12 mouse cellular contexts compared by ENCODE assay signal in the genomic region with DNA sequence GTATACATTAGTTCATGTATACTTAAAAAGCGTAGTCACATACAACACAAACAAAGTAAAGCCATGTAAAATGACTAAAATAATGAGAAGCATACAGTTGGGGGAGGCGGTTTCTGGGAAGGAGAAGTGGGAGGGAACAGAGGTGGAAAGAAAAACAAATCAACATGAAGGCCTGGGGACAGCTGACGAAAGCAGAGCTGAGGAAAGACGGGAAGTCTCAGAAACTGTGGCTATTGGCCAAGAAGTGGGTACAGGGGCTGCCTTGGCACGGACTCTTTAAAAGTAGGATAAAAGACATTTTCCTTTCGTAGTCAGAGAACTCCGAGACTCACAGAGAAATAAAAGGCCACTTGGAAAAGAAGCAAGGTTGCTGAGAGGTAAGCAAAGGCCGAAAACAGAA. TPM values are rescaled to one million over a fixed set of nuclear protein-coding genes. Genes with fewer than 3 reads are reported as not detected.
DNase-seq lines count a peak whose midpoint lies in the region; ATAC-seq and TF ChIP-seq lines count a peak whose summit lies in the region.
"Had no signal": no experiment of that assay in that cellular context is flagged by ENCODE, and none has a peak within 500 bp of the region (broad histone marks: within the 10 kb centered on the region; RNA-seq: fewer than 3 reads in every experiment).

No protein-coding gene starts in this region.

- 52% methylated on average over 8 of the region's 8 CpGs for WGBS in kidney, postnatal 0 days
- WGBS in kidney, embryonic 15.5 days, result 55% methylated on average over 8 of the region's 8 CpGs
- WGBS in lung, postnatal 0 days, result 42% methylated on average over 8 of the region's 8 CpGs

- no peak overlapping the region for H3K4me3 ChIP-seq in kidney, postnatal 0 days (replicated peaks; ENCODE audit: low read depth, low read length)
- no peak overlapping the region for H3K4me3 ChIP-seq in kidney, embryonic 15.5 days (replicated peaks)
- no peak overlapping the region for H3K4me3 ChIP-seq in lung, postnatal 0 days (ENCODE audit: low read depth, low read length)
- H3K4me3 ChIP-seq: embryonic facial prominence, embryonic 12.5 days; hindbrain, embryonic 12.5 days had no signal

- H3K9me3 ChIP-seq in kidney, postnatal 0 days (replicated peaks; ENCODE audit: low read length), result no peaks in the 10 kb centered on the region
- H3K9me3 ChIP-seq in kidney, embryonic 15.5 days (replicated peaks), result 0 out of 2 replicates have a peak, but pooled peaks cover 2% of the 10 kb centered on the region
- no peaks in the 10 kb centered on the region for H3K9me3 ChIP-seq in lung, postnatal 0 days (ENCODE audit: low read length)
- H3K9me3 ChIP-seq: embryonic facial prominence, embryonic 12.5 days had no signal

- no peak overlapping the region for H3K9ac ChIP-seq in kidney, postnatal 0 days (ENCODE audit: low read depth, low read length)
- H3K9ac ChIP-seq in kidney, embryonic 15.5 days, result no peak overlapping the region
- H3K9ac ChIP-seq in lung, postnatal 0 days (replicated peaks; ENCODE audit: low read depth), result no peak overlapping the region
- H3K9ac ChIP-seq: embryonic facial prominence, embryonic 12.5 days; hindbrain, embryonic 12.5 days had no signal

- ATAC-seq in kidney, postnatal 0 days (replicated peaks; ENCODE audit: low FRiP score, low read depth), result no peak
- ATAC-seq in kidney, embryonic 15.5 days (replicated peaks; ENCODE audit: low FRiP score), result no peak
- ATAC-seq in lung, postnatal 0 days, result no peak

- TF ChIP-seq CTCF in kidney, postnatal 0 days (IDR thresholded peaks at IDR 0.05; ENCODE audit: low read depth), result no peak
- TF ChIP-seq CTCF in lung, postnatal 0 days (IDR thresholded peaks at IDR 0.05), result no peak

- no peak overlapping the region for H3K4me2 ChIP-seq in kidney, postnatal 0 days (ENCODE audit: low read length)
- H3K4me2 ChIP-seq in kidney, embryonic 15.5 days, result no peak overlapping the region
- no peak overlapping the region for H3K4me2 ChIP-seq in lung, postnatal 0 days (replicated peaks; ENCODE audit: low read depth, low read length)
- H3K4me2 ChIP-seq: embryonic facial prominence, embryonic 12.5 days; hindbrain, embryonic 12.5 days had no signal

- no peak overlapping the region for H3K27ac ChIP-seq in kidney, postnatal 0 days
- no peak overlapping the region for H3K27ac ChIP-seq in kidney, embryonic 15.5 days
- 0 out of 2 replicates have a peak overlapping the region, but pooled peaks have one; percentile 15 for H3K27ac ChIP-seq in lung, postnatal 0 days (ENCODE audit: low read length)
- H3K27ac ChIP-seq: embryonic facial prominence, embryonic 12.5 days; hindbrain, embryonic 12.5 days had no signal

- peak; percentile 59 for TF ChIP-seq EP300 in lung, postnatal 0 days (IDR thresholded peaks at IDR 0.05)

- DNase-seq in adrenal gland, adult (ENCODE audit: inconsistent age in 2 of 2, low spot score in 1 of 2), result peak; percentile 31 to 68
- no peak for DNase-seq in adrenal gland, postnatal 25 days
- peak; percentile 35 for DNase-seq in kidney, postnatal 0 days (ENCODE audit: low spot score)
- DNase-seq in heart, adult 9 months (ENCODE audit: low spot score in 2 of 2), result peak; percentile 53 to 58
- DNase-seq in lung, postnatal 0 days (ENCODE audit: low spot score), result peak; percentile 71
- no peak for DNase-seq in T-cell, adult 2 months (ENCODE audit: low spot score)
- DNase-seq in layer of hippocampus, adult 11-12 months (ENCODE audit: low spot score), result no peak
- DNase-seq: left cerebral cortex, postnatal 4 days; thymus, adult 2 months had no signal

- H3K27me3 ChIP-seq in kidney, postnatal 0 days (ENCODE audit: insufficient read depth, low read length), result no peaks in the 10 kb centered on the region
- no peaks in the 10 kb centered on the region for H3K27me3 ChIP-seq in kidney, embryonic 15.5 days
- H3K27me3 ChIP-seq in lung, postnatal 0 days (replicated peaks; ENCODE audit: insufficient read depth, low read length), result no peaks in the 10 kb centered on the region
- H3K27me3 ChIP-seq: embryonic facial prominence, embryonic 12.5 days; hindbrain, embryonic 12.5 days had no signal

- H3K36me3 ChIP-seq in kidney, postnatal 0 days (ENCODE audit: insufficient read depth, low read length), result no peaks in the 10 kb centered on the region
- peaks cover 8% of the 10 kb centered on the region; the same call in 1 of the 2 replicates for H3K36me3 ChIP-seq in kidney, embryonic 15.5 days
- H3K36me3 ChIP-seq in lung, postnatal 0 days (ENCODE audit: insufficient read depth, low read length), result no peaks in the 10 kb centered on the region
- H3K36me3 ChIP-seq: embryonic facial prominence, embryonic 12.5 days; hindbrain, embryonic 12.5 days had no signal

- peaks cover 5% of the 10 kb centered on the region for H3K4me1 ChIP-seq in kidney, postnatal 0 days (replicated peaks; ENCODE audit: insufficient read depth, low read length)
- H3K4me1 ChIP-seq in kidney, embryonic 15.5 days, result peaks cover 36% of the 10 kb centered on the region
- peaks cover 32% of the 10 kb centered on the region; the same call in 1 of the 2 replicates for H3K4me1 ChIP-seq in lung, postnatal 0 days (ENCODE audit: insufficient read depth, low read depth, low read length)

RNA-seq across cellular contexts. Expression of a gene that starts 10.4 kb away (rescaled TPM):
- total RNA-seq in adrenal gland, postnatal 25 days (2021), result 44.1 and 65.6 TPM in 2 replicates
- 120 and 131 TPM in 2 replicates for polyA plus RNA-seq in kidney, postnatal 0 days (2015; fragmentation: Nextera tagmentation; extraction: Ambion mirVana)
- 143 and 144 TPM in 2 replicates for polyA plus RNA-seq in kidney, embryonic 15.5 days (2015; fragmentation: Nextera tagmentation; extraction: Ambion mirVana)
- polyA plus RNA-seq in lung, postnatal 0 days (2015; fragmentation: Nextera tagmentation; extraction: Ambion mirVana), result 183 and 213 TPM in 2 replicates

Comparison
In these comparisons a context has a peak if more than half of its experiments do, and no peak if none do; other contexts are left out.
1. DNase-seq: peak in adrenal gland, adult (2 of 2), kidney, postnatal 0 days (single experiment), heart, adult 9 months (2 of 2) and lung, postnatal 0 days (single experiment); none in adrenal gland, postnatal 25 days (single experiment), T-cell, adult 2 months (single experiment) and layer of hippocampus, adult 11-12 months (single experiment).